Mouse (Mus musculus): ENCODE measurements around the gene Tmpo.
A peak's percentile ranks its signal among the peaks of the same experiment; 100 is the strongest.
"Not testable (repeated sequence)": the region's sequence is repeated elsewhere in the genome, so short reads cannot be mapped to it uniquely, and the experiment has no call there.

Gene Tmpo

GRCm38 (mm10) chr10:91185721-91186120 lies 4.6 kb upstream of the Tmpo start:
- DNase-seq (ENCODE audit: low spot score): no peak

- DNase-seq (ENCODE audit: low spot score): not testable (repeated sequence)
Measured at GRCm38 (mm10) chr10:91184893-91185292, 3.8 kb upstream of the Tmpo start.

GRCm38 (mm10) chr10:91183316-91183715 lies 2.2 kb upstream of the Tmpo start:
- peak; percentile 54 for DNase-seq (ENCODE audit: low spot score)

GRCm38 (mm10) chr10:91182291-91182990 lies 1.3 kb upstream of the Tmpo start:
- DNase-seq (ENCODE audit: low spot score): no peak

- peak; percentile 99 for DNase-seq (ENCODE audit: low spot score)
Measured at GRCm38 (mm10) chr10:91181461-91182288, 560 bp upstream of the Tmpo start.

- no peak for DNase-seq (ENCODE audit: low spot score)
Measured at GRCm38 (mm10) chr10:91180301-91180700, 814 bp downstream of the Tmpo start.

- DNase-seq (ENCODE audit: low spot score): no peak
Measured at GRCm38 (mm10) chr10:91179834-91180233, 1.3 kb downstream of the Tmpo start.

GRCm38 (mm10) chr10:91177201-91177600 lies 3.9 kb downstream of the Tmpo start:
- DNase-seq (ENCODE audit: low spot score): no peak

- no peak for DNase-seq (ENCODE audit: low spot score)
Measured at GRCm38 (mm10) chr10:91172329-91173100, 8.6 kb downstream of the Tmpo start.

- peak; percentile 90 for DNase-seq (ENCODE audit: low spot score)
Measured at GRCm38 (mm10) chr10:91171455-91172328, 9.4 kb downstream of the Tmpo start.

GRCm38 (mm10) chr10:91171041-91171440 lies 10.1 kb downstream of the Tmpo start:
- DNase-seq (ENCODE audit: low spot score): peak; percentile 46

- DNase-seq (ENCODE audit: low spot score): peak; percentile 90
Measured at GRCm38 (mm10) chr10:91170143-91170941, 10.8 kb downstream of the Tmpo start.

- DNase-seq (ENCODE audit: low spot score): no peak
Measured at GRCm38 (mm10) chr10:91169414-91170065, 11.6 kb downstream of the Tmpo start.

- DNase-seq (ENCODE audit: low spot score): no peak
Measured at GRCm38 (mm10) chr10:91167352-91167751, 13.8 kb downstream of the Tmpo start.

- DNase-seq (ENCODE audit: low spot score): peak; percentile 67
Measured at GRCm38 (mm10) chr10:91166890-91167289, 14.2 kb downstream of the Tmpo start.

GRCm38 (mm10) chr10:91165850-91166249 lies 15.3 kb downstream of the Tmpo start:
- DNase-seq (ENCODE audit: low spot score): no peak

GRCm38 (mm10) chr10:91164491-91164890 lies 16.6 kb downstream of the Tmpo start:
- DNase-seq (ENCODE audit: low spot score): no peak

- DNase-seq (ENCODE audit: low spot score): no peak
Measured at GRCm38 (mm10) chr10:91162511-91163163, 18.5 kb downstream of the Tmpo start.

GRCm38 (mm10) chr10:91162077-91162476 lies 19.0 kb downstream of the Tmpo start:
- DNase-seq (ENCODE audit: low spot score): no peak

- DNase-seq (ENCODE audit: low spot score): no peak
Measured at GRCm38 (mm10) chr10:91161006-91161405, 20.1 kb downstream of the Tmpo start.

Measured in urinary bladder, postnatal 14 days (tissue).